Mouse (Mus musculus) brain, embryonic 14.5 days (tissue): Measurements from ENCODE around the gene Dstyk.

Source experiments
- CTCF ChIP-seq: fragments of 200-500 bp; IDR thresholded peaks from 2 replicates; pipeline ENCODE4 v1.5.1; 2012; ENCODE audit warnings: inconsistent platforms, mild to moderate bottlenecking, moderate library complexity, borderline replicate concordance; ENCODE audit not compliant: insufficient read depth, insufficient read length; ENCODE audit errors: extremely low read depth
- POLR2A ChIP-seq: fragments of 200-500 bp; IDR thresholded peaks from 2 replicates; pipeline ENCODE4 v1.6.1; 2012; ENCODE audit warnings: mild to moderate bottlenecking, inconsistent platforms, borderline replicate concordance; ENCODE audit not compliant: poor library complexity, insufficient read depth, insufficient read length, severe bottlenecking; ENCODE audit errors: extremely low read depth

- TF ChIP-seq CTCF (no peak), POLR2A (no peak)
Observed at GRCm38 (mm10) chr1:132431716-132432115, 14.4 kb downstream of the Dstyk start.
